Mouse (Mus musculus): ENCODE data around the gene Iah1. TPM values are rescaled to one million over a fixed set of nuclear protein-coding genes. Genes with fewer than 3 reads are reported as not detected.

The Iah1 gene
- polyA plus RNA-seq, 1 experiment from 2014 or later, result 73.0 TPM

DNA sequence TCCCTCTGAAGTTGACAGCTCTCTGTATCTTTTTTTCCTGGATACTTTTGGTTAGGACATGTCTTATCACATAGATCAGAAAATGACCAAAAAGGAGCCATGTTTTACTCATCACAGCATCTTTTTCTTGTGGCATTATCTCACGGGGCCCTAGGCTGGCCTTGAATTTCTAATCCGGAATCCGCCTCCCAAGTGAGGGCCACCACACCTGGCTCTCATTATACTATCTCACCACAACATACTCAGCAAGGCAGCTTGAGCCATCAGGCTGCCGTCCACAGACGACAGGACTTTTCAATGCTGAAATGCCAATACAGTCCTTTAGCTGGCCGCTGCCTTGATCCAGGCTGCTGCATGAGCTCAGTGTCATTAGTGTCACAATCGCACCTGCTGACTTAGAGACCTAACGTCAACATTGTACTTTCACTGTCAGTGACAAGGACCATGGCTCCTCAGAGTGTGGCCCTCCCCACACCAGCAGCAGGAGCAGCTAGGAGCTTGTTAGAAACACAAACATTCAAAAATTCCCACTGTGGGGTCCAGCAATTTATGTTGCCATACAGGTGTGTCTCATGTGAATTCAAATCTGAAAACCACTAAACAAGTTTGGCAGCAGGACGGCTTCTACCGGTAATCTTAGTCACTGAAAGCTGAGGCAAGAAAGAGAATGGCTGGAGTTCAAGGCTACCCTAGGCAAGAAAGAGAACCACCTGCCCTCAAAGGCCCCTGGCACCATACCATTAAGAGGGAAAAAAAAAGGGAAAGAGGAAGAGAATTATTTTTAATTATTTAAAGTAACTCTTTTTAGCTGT lies 48.6 kb downstream of the Iah1 start:
- DNase-seq (ENCODE audit: low spot score), result no peak

GRCm38 (mm10) chr12:21368376-21369086 lies 52.3 kb downstream of the Iah1 start:
- DNase-seq (ENCODE audit: low spot score), result no peak

DNA sequence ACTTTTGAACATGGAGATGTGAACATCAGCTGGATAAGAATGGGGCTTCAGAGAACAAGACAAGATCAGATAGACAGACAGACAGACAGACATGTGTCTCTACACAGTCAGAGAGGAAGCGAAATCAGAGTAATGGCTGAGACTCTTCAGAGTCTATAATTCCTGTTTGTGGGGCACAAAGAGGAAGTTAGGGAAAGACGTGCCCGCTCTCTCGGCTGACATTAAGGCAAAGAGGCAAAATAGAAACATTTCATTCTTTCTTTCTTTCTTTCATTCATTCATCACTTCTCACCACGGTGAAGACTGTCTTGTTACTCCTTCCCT lies 52.9 kb downstream of the Iah1 start:
- no peak for DNase-seq (ENCODE audit: low spot score)

- no peak for DNase-seq (ENCODE audit: low spot score)
These were observed 53.9 kb downstream of the Iah1 start for GRCm38 (mm10) chr12:21370035-21370611.

DNA sequence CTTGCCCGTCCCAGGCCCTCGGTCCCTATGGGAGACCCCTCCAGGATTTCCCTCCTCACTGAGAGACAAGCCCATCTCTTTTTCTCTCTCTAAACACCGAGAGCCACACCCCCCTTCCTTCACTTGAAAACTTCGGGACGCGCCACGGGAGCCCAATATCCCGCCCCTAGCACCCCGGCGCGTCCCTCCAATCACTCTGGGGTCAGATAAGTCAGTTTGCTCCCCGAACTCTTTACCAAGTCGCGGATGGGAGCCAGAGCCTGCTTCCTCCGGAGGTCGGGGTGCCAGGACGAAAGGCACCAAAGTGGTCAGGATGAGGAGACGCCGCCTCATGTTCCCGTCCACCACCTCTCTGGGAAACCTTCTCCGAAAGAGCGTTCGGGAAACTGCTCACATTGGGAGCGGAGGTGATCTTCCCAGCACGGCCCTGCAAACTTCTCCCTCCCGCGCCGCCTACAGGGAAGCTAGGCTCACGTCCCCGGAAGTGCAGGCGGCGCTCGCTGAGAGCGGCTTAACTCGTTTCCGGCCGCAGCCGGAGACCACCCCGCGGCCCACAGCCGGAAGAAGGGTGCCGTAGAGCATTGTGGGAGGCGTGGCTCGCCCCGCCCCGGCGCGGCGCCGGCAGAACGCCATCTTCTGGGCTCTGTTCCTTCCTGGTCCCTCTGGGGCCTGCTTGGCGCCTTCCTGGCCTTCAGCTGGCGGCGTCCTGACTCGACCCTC lies 57.1 kb downstream of the Iah1 start, which contains the start of gene Adam17:
Gene Adam17 (minus strand): TSS at position 533 of the 720 bp plus-strand sequence.
- peak; percentile 97 for DNase-seq (ENCODE audit: low spot score)

Other genes with a start within 250 kb of the Iah1 start
- 88.9 and 92.4 TPM in 2 replicates for gene Cpsf3, start 31.0 kb upstream of the Iah1 start, polyA plus RNA-seq (2015; fragmentation: Nextera tagmentation; extraction: Ambion mirVana)
- gene Itgb1bp1, start 30.1 kb upstream of the Iah1 start, polyA plus RNA-seq (2015; fragmentation: Nextera tagmentation; extraction: Ambion mirVana), result 98.1 and 104 TPM in 2 replicates
- 34.1 and 37.4 TPM in 2 replicates for gene Adam17, start 57.2 kb downstream of the Iah1 start, polyA plus RNA-seq (2015; fragmentation: Nextera tagmentation; extraction: Ambion mirVana)
- gene Ywhaq, start 101.2 kb downstream of the Iah1 start, polyA plus RNA-seq (2015; fragmentation: Nextera tagmentation; extraction: Ambion mirVana), result 361 and 392 TPM in 2 replicates